Mouse (Mus musculus) frontal cortex, adult 2 months (tissue): ENCODE measurements at regions not wholly inside any gene's neighbourhood (a gene's known extent, or its start where the extent isn't known, plus 50 kb on each side); places are given as distances from the start of the nearest gene placed in this dataset.

Experiments
- DNase-seq, 2 experiments: peaks; one replicate each; pipeline ENCODE4 v3.0.0; 2022; ENCODE audit warnings: low spot score in 1 of 2; ENCODE audit errors: extremely low spot score in 1 of 2

- DNase-seq = no peak
Measured at GRCm38 (mm10) chr3:38397615-38397956, 87.1 kb downstream of the Ankrd50 start.

DNA sequence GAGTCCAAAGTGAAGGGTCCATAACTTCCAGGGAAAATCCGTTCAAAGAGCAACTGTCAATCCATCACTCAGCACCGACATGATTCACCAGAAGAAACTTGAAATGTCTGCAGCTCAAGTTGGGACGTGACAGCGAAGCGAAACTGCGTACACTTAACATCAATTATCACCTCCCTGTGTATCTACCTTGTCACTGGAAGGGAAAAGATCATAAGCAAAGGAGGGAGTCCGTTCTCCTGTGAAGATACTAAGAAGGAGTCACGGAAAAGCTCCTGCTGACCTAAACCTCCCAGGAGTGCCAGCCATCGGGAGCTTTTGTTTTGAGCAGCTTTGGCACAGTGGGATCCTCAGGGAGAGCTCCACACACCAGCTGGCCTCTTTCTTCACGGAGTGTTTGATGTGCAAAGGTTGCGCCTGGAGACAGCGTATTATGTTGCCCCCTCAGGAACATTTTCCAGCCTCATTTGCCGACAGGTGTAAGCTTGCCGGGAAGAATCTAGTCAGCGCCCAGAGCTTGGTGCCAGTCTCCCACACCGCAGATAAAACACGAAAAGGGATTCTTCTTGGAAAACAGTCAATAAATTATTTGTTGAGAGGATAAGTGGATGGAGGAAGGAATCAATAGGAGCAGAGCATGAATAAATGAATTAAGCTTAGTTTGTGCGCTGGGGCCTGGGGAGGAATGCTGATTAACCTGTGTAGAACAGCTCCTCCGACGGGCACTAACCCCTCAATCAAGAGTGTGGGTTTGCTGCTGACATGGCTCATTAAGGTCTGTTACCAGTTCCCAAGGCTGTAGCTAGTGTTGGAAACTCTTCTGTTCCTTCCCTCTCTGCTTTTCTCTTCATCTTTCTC, 87.7 kb downstream of the Ankrd50 start:
- DNase-seq = no peak

DNA sequence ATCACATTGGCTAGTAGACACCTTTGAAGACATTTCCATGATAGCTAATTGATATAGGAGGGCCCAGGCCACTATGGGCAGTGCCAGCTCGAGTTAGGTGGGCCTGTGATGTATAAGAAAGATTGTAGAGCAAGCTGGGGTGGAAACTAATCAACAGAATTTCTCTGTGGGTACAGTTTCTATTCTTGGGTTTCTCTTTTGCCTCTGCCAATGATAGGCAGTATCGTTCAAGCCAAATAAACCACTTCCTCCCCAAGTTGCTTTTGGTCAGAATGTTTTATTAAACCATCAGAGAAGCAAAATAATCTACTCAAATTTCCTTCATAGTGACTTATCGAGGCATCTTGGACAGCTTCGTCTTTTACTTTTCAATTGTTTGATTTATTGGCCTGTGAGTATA, 90.3 kb downstream of the Ankrd50 start:
- DNase-seq = no peak

- no peak for DNase-seq
Measured at GRCm38 (mm10) chr3:38389647-38390046, 95.0 kb downstream of the Ankrd50 start.

- no peak for DNase-seq
Measured at GRCm38 (mm10) chr3:38388961-38389360, 95.7 kb downstream of the Ankrd50 start.

GRCm38 (mm10) chr3:38382743-38383142, 101.9 kb downstream of the Ankrd50 start:
- DNase-seq = no peak

DNA sequence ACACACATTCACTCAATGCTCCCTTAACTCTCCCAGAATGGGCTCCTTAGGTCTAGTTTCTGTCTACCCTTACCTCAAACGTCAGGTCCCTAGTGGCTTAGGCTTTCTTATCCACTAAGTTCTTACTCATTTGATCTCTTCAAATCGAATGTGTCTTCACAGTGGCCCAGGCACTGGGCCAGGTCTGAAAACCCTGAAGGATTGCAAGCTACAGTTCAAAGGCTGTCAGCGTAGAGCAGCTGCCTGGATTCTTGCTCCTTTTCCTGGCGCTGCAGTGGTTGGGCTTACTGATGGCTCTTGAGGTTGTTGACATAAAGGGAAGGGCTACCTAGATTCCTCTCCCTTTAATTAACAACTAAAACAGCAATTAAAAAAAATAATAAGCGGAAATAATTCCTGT, 103.0 kb downstream of the Ankrd50 start:
- DNase-seq = no peak

DNA sequence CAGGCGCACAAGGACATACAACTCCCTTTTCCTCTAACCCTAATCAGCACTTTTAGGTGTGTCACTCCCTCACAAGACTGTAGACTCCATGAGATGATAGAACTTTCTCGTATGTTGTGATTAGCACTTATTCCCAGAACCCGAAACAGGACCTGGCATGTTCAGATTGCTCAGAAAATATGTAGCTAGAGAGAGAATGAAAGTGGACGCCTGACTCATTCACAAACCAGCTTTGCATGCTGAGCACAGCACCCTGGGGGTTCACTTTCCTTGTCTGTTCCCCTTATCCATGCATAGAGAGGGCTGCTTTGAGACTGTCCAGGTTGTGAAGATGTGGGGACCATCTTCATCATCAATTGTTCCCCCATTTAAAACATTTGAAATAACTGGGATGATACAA, 111.0 kb downstream of the Ankrd50 start:
- DNase-seq = no peak

GRCm38 (mm10) chr3:38371702-38372101, 112.9 kb downstream of the Ankrd50 start:
- no peak for DNase-seq

GRCm38 (mm10) chr3:38363888-38364287, 120.8 kb downstream of the Ankrd50 start:
- no peak for DNase-seq

GRCm38 (mm10) chr3:38361411-38361810, 123.2 kb downstream of the Ankrd50 start:
- DNase-seq = no peak

- DNase-seq = no peak
Measured at GRCm38 (mm10) chr3:38360974-38361373, 123.7 kb downstream of the Ankrd50 start.

- DNase-seq = no peak
Measured at GRCm38 (mm10) chr3:38360421-38360921, 124.2 kb downstream of the Ankrd50 start.

DNA sequence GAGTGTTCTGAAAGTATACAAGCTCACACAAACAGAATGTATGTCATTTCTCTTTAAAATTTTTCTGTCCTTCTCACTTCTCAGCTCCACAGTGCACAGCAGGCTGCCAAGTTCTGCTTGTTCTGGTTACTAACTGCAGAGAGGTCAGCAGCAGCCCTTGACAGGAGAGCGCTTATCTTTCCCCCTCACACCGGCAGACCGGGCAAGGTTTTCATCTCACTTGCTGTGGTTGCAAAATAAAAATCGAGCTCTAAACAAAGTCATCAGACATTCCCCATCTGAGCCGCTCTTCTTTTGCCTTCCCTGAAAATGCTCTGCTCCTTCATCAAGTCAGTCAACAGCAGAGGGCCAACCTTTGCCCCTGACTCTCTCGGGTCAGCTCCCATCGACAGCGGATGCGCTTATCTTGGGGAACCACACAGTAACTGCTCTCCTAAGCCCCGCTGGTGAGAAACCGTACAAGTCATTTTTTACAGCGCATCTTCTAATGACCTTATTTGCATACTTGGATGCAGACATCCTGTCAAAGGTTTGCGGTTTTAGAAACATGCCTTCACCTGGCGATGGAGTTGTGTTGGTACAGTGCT, 126.6 kb downstream of the Ankrd50 start:
- DNase-seq = no peak

DNA sequence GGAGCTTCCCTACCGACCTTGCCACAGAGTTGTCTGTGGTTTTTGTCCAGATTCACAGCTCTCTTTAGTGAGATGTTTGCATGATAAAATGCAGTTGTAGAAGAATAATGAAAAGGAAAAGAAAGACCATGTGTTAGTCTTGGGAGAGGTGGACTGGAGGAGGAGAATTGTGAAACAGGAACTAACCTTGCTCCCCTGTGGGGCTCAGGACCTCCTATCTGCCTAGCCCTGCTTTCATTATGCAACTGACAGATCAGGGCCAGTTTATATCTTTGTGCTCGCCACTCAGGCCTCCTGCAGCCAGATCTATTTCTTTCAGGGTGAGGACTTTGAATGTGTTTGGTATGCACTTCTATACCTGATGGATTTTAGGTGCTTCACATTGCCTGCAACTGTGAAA, 140.4 kb downstream of the Ankrd50 start:
- DNase-seq = no peak

DNA sequence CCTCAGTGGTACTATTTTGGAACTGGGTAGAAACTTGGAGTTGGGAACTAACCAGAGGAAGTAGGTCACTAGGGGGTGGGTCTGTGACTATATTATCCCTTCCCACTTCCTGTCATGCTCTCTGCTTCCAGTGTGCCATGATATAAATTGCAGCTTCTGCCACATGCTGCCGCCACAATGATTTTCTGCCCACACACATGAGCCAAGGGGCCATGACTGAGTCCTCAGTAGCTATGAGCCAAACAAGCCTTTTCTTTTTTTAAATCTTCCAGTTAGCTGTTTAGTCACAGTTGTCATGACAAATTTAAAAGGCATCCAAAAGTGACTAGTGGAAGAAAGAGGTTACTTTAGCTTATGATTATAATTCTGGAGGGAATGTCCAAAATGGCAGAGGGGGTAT, 143.0 kb downstream of the Ankrd50 start:
- DNase-seq = peak in 1 of 2 experiments; percentile 25

- DNase-seq = no peak
Measured at GRCm38 (mm10) chr3:38333321-38333910, 151.2 kb downstream of the Ankrd50 start.

DNA sequence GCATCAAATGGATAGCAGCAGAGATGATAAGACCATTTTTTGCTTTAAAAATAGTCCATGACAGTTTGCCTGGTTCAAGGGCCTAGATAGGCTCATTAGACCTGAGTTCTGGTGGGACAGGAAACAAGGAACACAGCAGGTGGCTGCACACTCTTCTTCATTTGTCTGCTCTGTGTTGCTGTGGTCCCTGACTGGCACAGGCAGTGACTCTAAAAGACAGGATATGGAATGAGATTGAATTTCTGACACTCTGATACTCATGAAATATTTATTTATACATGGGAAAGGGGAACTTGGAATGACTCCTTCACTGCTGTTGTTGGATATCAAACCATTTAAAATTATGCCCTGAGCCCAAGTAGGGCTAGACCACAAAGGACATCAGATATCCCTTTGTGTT, 153.5 kb downstream of the Ankrd50 start:
- DNase-seq = no peak

DNA sequence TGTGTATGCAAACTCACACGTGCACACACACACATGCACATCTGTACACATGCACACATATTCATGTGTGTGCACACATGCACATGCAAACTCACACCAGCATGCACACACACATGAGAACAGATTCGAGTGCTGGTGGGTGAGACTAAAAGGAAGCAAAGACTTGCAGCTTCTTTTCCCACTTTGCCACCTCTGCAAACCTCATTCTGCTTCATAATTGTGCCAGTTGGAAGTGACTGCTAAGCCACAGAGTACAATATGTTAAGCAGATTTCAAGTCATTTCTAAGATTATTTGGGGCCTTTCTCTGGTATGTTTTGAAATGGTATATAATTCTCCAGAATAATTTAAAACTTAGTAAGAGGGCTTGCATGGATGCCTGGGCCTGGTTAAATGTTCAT, 157.4 kb downstream of the Ankrd50 start:
- peak; percentile 14 to 62 for DNase-seq

- no peak for DNase-seq
Measured at GRCm38 (mm10) chr3:38326211-38326610, 158.4 kb downstream of the Ankrd50 start.

DNA sequence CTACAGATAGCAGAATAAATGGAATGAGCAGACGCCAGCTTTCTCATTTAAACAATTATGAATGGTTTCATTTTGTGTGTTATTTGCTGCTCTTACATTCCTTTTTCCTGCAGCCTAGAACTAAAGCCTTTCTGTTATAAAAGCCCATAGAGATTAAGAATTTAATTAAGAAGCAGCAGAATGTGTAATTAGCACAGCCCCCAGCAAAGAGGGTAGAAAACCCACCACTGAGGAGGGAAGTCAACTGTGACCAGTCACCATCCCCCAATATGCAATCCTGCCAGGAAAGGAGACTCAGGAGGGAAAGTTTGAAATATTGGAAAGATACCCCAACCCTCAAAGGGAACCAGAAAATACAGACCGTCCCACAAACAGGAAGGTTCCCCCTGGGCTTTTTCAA, 160.0 kb downstream of the Ankrd50 start:
- no peak for DNase-seq

GRCm38 (mm10) chr3:38322426-38322825, 162.2 kb downstream of the Ankrd50 start:
- DNase-seq = no peak
